Mouse (Mus musculus) B cell, adult 67 days (primary cell): ENCODE results near the gene Fam114a2. TPM values are rescaled to one million over a fixed set of nuclear protein-coding genes. Genes with fewer than 3 reads are reported as not detected.

Source experiments
- total RNA-seq, 2 experiments: library from RNA; stranded (reverse); gene quantifications; 4 replicates each; pipeline ENCODE4 v1.2.4; 2023

Gene Fam114a2
- 10 to 100 TPM; 58.7 to 62.7 TPM for total RNA-seq

GRCm38 (mm10) chr11:57518091-57518750 lies at the start of gene Fam114a2, which contains the start of gene Mfap3:
TSS of gene Fam114a2 (minus strand) at chr11:57518617.
TSS of gene Mfap3 (plus strand) at chr11:57518664.

Other genes with a start within 250 kb of the Fam114a2 start
- 10 to 100 TPM; 29.0 to 39.6 TPM for gene Mfap3, start within 50 bp of the Fam114a2 start, total RNA-seq
- 10 to 100 TPM; 29.9 to 31.8 TPM for gene Galnt10, start 126.8 kb upstream of the Fam114a2 start, total RNA-seq